ENCODE assay signal across 10 mouse cellular contexts in genomic region chr11:66846043-66846775, GRCm38 (mm10).
DNase-seq lines count a peak whose midpoint lies in the region; ATAC-seq and TF ChIP-seq lines count a peak whose summit lies in the region.
"Had no signal": no experiment of that assay in that cellular context is flagged by ENCODE, and none has a peak within 500 bp of the region (broad histone marks: within the 10 kb centered on the region; RNA-seq: fewer than 3 reads in every experiment).

No protein-coding gene starts in this region.

- H3K4me3 ChIP-seq in neural tube, embryonic 12.5 days, result no peak overlapping the region
- no peak overlapping the region for H3K4me3 ChIP-seq in forebrain, postnatal 0 days (ENCODE audit: low read depth, low read length)

- no peaks in the 10 kb centered on the region for H3K9me3 ChIP-seq in neural tube, embryonic 12.5 days
- H3K9me3 ChIP-seq in forebrain, postnatal 0 days (ENCODE audit: low read length), result no peaks in the 10 kb centered on the region

- no peaks in the 10 kb centered on the region for H3K36me3 ChIP-seq in neural tube, embryonic 12.5 days
- no peaks in the 10 kb centered on the region for H3K36me3 ChIP-seq in forebrain, postnatal 0 days (ENCODE audit: insufficient read depth)

- H3K4me2 ChIP-seq in neural tube, embryonic 12.5 days (replicated peaks), result no peak overlapping the region
- H3K4me2 ChIP-seq in forebrain, postnatal 0 days (ENCODE audit: low read depth), result no peak overlapping the region

- H3K4me1 ChIP-seq in neural tube, embryonic 12.5 days, result peaks cover 5% of the 10 kb centered on the region; the same call in 1 of the 2 replicates
- 0 out of 2 replicates have a peak, but pooled peaks cover 5% of the 10 kb centered on the region for H3K4me1 ChIP-seq in forebrain, postnatal 0 days (ENCODE audit: insufficient read depth)

- 37% methylated on average over 9 of the region's 9 CpGs for WGBS in neural tube, embryonic 12.5 days
- 16% methylated on average over 9 of the region's 9 CpGs for WGBS in forebrain, postnatal 0 days

- no peak for TF ChIP-seq CTCF in forebrain, postnatal 0 days (IDR thresholded peaks at IDR 0.05; ENCODE audit: low read depth)

- no peak overlapping the region for H3K27ac ChIP-seq in neural tube, embryonic 12.5 days
- H3K27ac ChIP-seq in forebrain, postnatal 0 days (ENCODE audit: low read depth, low read length), result peak overlapping the region; percentile 69

- H3K9ac ChIP-seq in neural tube, embryonic 12.5 days, result no peak overlapping the region
- H3K9ac ChIP-seq in forebrain, postnatal 0 days, result no peak overlapping the region

- peak; percentile 58; the same call in 1 of the 2 replicates for ATAC-seq in neural tube, embryonic 12.5 days (ENCODE audit: low FRiP score, low read depth)
- ATAC-seq in forebrain, postnatal 0 days, result peak; percentile 90

- no peak for DNase-seq in neural tube, embryonic 10.5 days (ENCODE audit: extremely low spot score, low spot score)
- peak; percentile 56 for DNase-seq in forebrain, postnatal 0 days
- DNase-seq in layer of hippocampus, postnatal 14 days (ENCODE audit: low spot score in 2 of 2), result peak; percentile 6 to 45
- DNase-seq in right cerebral cortex, postnatal 14 days, result peak; percentile 11
- DNase-seq in kidney, postnatal 14 days, result no peak
- no peak for DNase-seq in kidney, postnatal 10 days
- DNase-seq in spleen, adult 18-20 months, result no peak
- DNase-seq: cerebellum, adult 8-10 months; kidney, adult 8-10 months had no signal

- no peaks in the 10 kb centered on the region for H3K27me3 ChIP-seq in neural tube, embryonic 12.5 days (replicated peaks)
- H3K27me3 ChIP-seq in forebrain, postnatal 0 days (ENCODE audit: insufficient read depth, low read length), result no peaks in the 10 kb centered on the region

Comparison
In these comparisons a context has a peak if more than half of its experiments do, and no peak if none do; other contexts are left out.
1. DNase-seq: peak in forebrain, postnatal 0 days (single experiment), layer of hippocampus, postnatal 14 days (2 of 2) and right cerebral cortex, postnatal 14 days (single experiment); none in neural tube, embryonic 10.5 days (single experiment), kidney, postnatal 14 days (single experiment), kidney, postnatal 10 days (single experiment) and spleen, adult 18-20 months (0 of 2).